Mouse (Mus musculus) cerebral cortex, adult 2 months (tissue): Measurements from ENCODE around the gene Pdzd4.

Experiments
- WGBS: fragments of 180-500 bp; shearing (Covaris S2); methylation state at CpG from one replicate; pipeline ENCODE4 v1.1.7; 2018; 5-methylcytosine and 5-hydroxymethylcytosine counted together

Gene Pdzd4

GRCm38 (mm10) chrX:73774802-73775483 is 49.8 kb downstream of the Pdzd4 start:
- 66% methylated on average over 10 of the region's 10 CpGs for WGBS

GRCm38 (mm10) chrX:73774168-73774760 is 50.5 kb downstream of the Pdzd4 start, which contains the start of gene Srpk3:
Gene Srpk3 (plus strand): TSS chrX:73774405.
- WGBS = 25% methylated on average over 9 of the region's 9 CpGs

GRCm38 (mm10) chrX:73767267-73767666 is 57.5 kb downstream of the Pdzd4 start:
- 66% methylated on average over 9 of the region's 9 CpGs for WGBS

- WGBS = 67% methylated on average over 1 of the region's 1 CpGs
Measured at GRCm38 (mm10) chrX:73765311-73765710, 59.5 kb downstream of the Pdzd4 start.

- WGBS = 66% methylated on average over 13 of the region's 13 CpGs
Measured at GRCm38 (mm10) chrX:73758611-73759290, 66.0 kb downstream of the Pdzd4 start.

GRCm38 (mm10) chrX:73756334-73757140 is 68.2 kb downstream of the Pdzd4 start, which contains the start of gene Plxnb3:
Gene Plxnb3 (plus strand): TSS chrX:73757090.
- 65% methylated on average over 5 of the region's 5 CpGs for WGBS

- 95% methylated on average over 1 of the region's 1 CpGs for WGBS
Measured at GRCm38 (mm10) chrX:73748977-73749376, 75.8 kb downstream of the Pdzd4 start.

GRCm38 (mm10) chrX:73744774-73745481 is 79.8 kb downstream of the Pdzd4 start:
- WGBS = 85% methylated on average over 1 of the region's 1 CpGs
